In the genomic region with DNA sequence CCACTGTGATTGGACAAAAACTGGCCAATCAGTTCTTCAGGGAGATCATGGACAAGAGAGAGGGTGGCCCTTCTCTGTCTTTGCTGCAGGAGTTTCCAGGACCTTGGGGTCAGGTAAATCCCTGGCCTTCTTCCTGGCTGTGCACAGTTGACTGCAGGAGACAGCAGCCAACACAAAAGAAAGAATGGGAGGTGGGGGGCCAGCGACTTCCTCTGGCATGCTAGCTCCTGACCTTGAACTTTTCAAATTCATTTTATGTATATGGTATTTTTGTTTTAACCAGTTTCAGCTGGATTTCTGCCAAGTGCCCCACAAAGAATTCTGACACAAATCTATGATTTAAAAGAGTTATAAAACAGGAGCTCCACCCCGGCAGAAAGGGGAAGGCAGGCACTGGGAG, we compare ENCODE assay signal across 25 mouse cellular contexts. TPM values are rescaled to one million over a fixed set of nuclear protein-coding genes. Genes with fewer than 3 reads are reported as not detected.
A peak's percentile ranks its signal among the peaks of the same experiment; 100 is the strongest.
DNase-seq lines count a peak whose midpoint lies in the region; ATAC-seq and TF ChIP-seq lines count a peak whose summit lies in the region.
"Had no signal": no experiment of that assay in that cellular context is flagged by ENCODE, and none has a peak within 500 bp of the region (broad histone marks: within the 10 kb centered on the region; RNA-seq: fewer than 3 reads in every experiment).

No protein-coding gene starts in this region.

- no peak overlapping the region for H3K9ac ChIP-seq in kidney, embryonic 16.5 days (replicated peaks; ENCODE audit: low read length)
- H3K9ac ChIP-seq in ES-E14 (ENCODE audit: insufficient read depth, low read depth, low read length, poor library complexity, severe bottlenecking) = no peak overlapping the region; the same call in 1 of the 2 replicates
- no peak overlapping the region for H3K9ac ChIP-seq in midbrain, embryonic 16.5 days (ENCODE audit: low read depth, low read length)
- H3K9ac ChIP-seq: heart, embryonic 12.5 days; liver, embryonic 13.5 days; midbrain, embryonic 13.5 days had no signal

- in situ Hi-C loops in ES-E14 (cut with MboI; ENCODE audit: low sequenced_read_pairs in 2 of 2, unreplicated experiment in 2 of 2) = no loop called here

- peak; percentile 86 to 92 for DNase-seq in adrenal gland, adult (ENCODE audit: inconsistent age in 2 of 2, low spot score in 1 of 2)
- DNase-seq in adrenal gland, postnatal 4 days (ENCODE audit: low spot score in 2 of 2) = no peak
- DNase-seq in kidney, adult 18-20 months = no peak
- no peak for DNase-seq in ES-E14 (ENCODE audit: low read depth, low spot score)
- peak; percentile 82 for DNase-seq in adrenal gland, postnatal 14 days
- DNase-seq in gastrocnemius, postnatal 25 days = no peak
- DNase-seq: cerebellum, adult 18-20 months; cerebellum, postnatal 25 days; gastrocnemius, postnatal 14 days; heart, adult 18-20 months; heart, postnatal 10 days; kidney, adult 8-10 months; liver, embryonic 13.5 days; lung, adult 2 months; right cerebral cortex, postnatal 25 days; spleen, adult 18-20 months had no signal

- WGBS in kidney, embryonic 16.5 days = 14% methylated on average over 2 of the region's 2 CpGs
- whole genome bisulfite sequencing in midbrain, embryonic 16.5 days = 20% methylated on average over 2 of the region's 2 CpGs

- H3K4me3 ChIP-seq in kidney, embryonic 16.5 days (ENCODE audit: low read length) = no peak overlapping the region
- H3K4me3 ChIP-seq in ES-E14 (ENCODE audit: insufficient read depth in 1 of 2, low read depth in 1 of 2, low read length in 2 of 2, poor library complexity in 1 of 2, severe bottlenecking in 1 of 2) = no peak overlapping the region; a peak in 1 of 4 replicates
- H3K4me3 ChIP-seq in midbrain, embryonic 16.5 days (ENCODE audit: low read depth, low read length) = no peak overlapping the region
- H3K4me3 ChIP-seq: heart, embryonic 12.5 days; hindbrain, embryonic 10.5 days; left cerebral cortex, adult 2 months; liver, embryonic 13.5 days; megakaryocyte, embryonic 14.5 days; midbrain, embryonic 13.5 days had no signal

- H3K4me2 ChIP-seq in kidney, embryonic 16.5 days (replicated peaks; ENCODE audit: low read depth, low read length) = no peak overlapping the region
- H3K4me2 ChIP-seq in midbrain, embryonic 16.5 days (ENCODE audit: low read length) = no peak overlapping the region
- H3K4me2 ChIP-seq: heart, embryonic 12.5 days; liver, embryonic 13.5 days; midbrain, embryonic 13.5 days had no signal

- H3K27me3 ChIP-seq in kidney, embryonic 16.5 days (ENCODE audit: insufficient read depth, low read length) = peaks cover 5% of the 10 kb centered on the region; the same call in 1 of the 2 replicates
- peaks cover 4% of the 10 kb centered on the region for H3K27me3 ChIP-seq in midbrain, embryonic 16.5 days (ENCODE audit: control insufficient read depth, insufficient read depth, low read depth, low read length)

- no peaks in the 10 kb centered on the region for H3K9me3 ChIP-seq in kidney, embryonic 16.5 days (ENCODE audit: low read length)
- H3K9me3 ChIP-seq in ES-E14 (ENCODE audit: control insufficient read depth, insufficient read depth, low read depth, low read length) = no peaks in the 10 kb centered on the region
- H3K9me3 ChIP-seq in midbrain, embryonic 16.5 days (replicated peaks; ENCODE audit: control insufficient read depth, low read length, poor library complexity, severe bottlenecking) = no peaks in the 10 kb centered on the region
- H3K9me3 ChIP-seq: heart, embryonic 12.5 days; hindbrain, embryonic 10.5 days; liver, embryonic 13.5 days; megakaryocyte, embryonic 14.5 days; midbrain, embryonic 13.5 days had no signal

- H3K36me3 ChIP-seq in kidney, embryonic 16.5 days (ENCODE audit: insufficient read depth, low read length) = no peaks in the 10 kb centered on the region
- no peaks in the 10 kb centered on the region; the same call in 1 of the 2 replicates for H3K36me3 ChIP-seq in ES-E14 (ENCODE audit: control insufficient read depth, insufficient read depth, low read length, poor library complexity, severe bottlenecking)
- no peaks in the 10 kb centered on the region for H3K36me3 ChIP-seq in midbrain, embryonic 16.5 days (ENCODE audit: control insufficient read depth, insufficient read depth, low read length)
- H3K36me3 ChIP-seq: heart, embryonic 12.5 days; hindbrain, embryonic 10.5 days; liver, embryonic 13.5 days; midbrain, embryonic 13.5 days had no signal

- H3K4me1 ChIP-seq in kidney, embryonic 16.5 days (ENCODE audit: insufficient read depth, low read length) = peaks cover 8% of the 10 kb centered on the region; the same call in 1 of the 2 replicates
- peaks cover 0 to 12% of the 10 kb centered on the region in 2 experiments; a peak in 2 of 4 replicates for H3K4me1 ChIP-seq in ES-E14 (ENCODE audit: control insufficient read depth in 2 of 2, insufficient read depth in 2 of 2, low read length in 2 of 2, poor library complexity in 1 of 2)
- H3K4me1 ChIP-seq in midbrain, embryonic 16.5 days (ENCODE audit: control insufficient read depth, insufficient read depth, low read length) = peaks cover 3% of the 10 kb centered on the region; the same call in 1 of the 2 replicates
- H3K4me1 ChIP-seq: liver, embryonic 13.5 days had no signal

- peak; percentile 74; the same call in 1 of the 2 replicates for ATAC-seq in kidney, embryonic 16.5 days (ENCODE audit: low FRiP score, low TSS enrichment)
- ATAC-seq in midbrain, embryonic 16.5 days = no peak
- ATAC-seq: forebrain, embryonic 14.5 days; midbrain, embryonic 13.5 days had no signal

- H3K27ac ChIP-seq in kidney, embryonic 16.5 days (ENCODE audit: low read length) = no peak overlapping the region
- peak overlapping the region; percentile 91; the same call in 1 of the 2 replicates for H3K27ac ChIP-seq in ES-E14 (ENCODE audit: insufficient read depth, low read depth, low read length, poor library complexity, severe bottlenecking)
- H3K27ac ChIP-seq in midbrain, embryonic 16.5 days (ENCODE audit: low read length) = no peak overlapping the region
- H3K27ac ChIP-seq: hindbrain, embryonic 10.5 days; left cerebral cortex, adult 2 months; liver, embryonic 13.5 days; midbrain, embryonic 13.5 days had no signal

TF ChIP-seq in ES-E14, 5 proteins besides CTCF, POLR2A, EP300 and RAD21:
- TF ChIP-seq ZC3H11A (IDR thresholded peaks at IDR 0.05; ENCODE audit: borderline replicate concordance, low read depth, low read length) = no peak
- TF ChIP-seq HCFC1 (IDR thresholded peaks at IDR 0.05; ENCODE audit: borderline replicate concordance, insufficient read depth, low read length) = no peak
- no peak for TF ChIP-seq MAFK (IDR thresholded peaks at IDR 0.05; ENCODE audit: insufficient read depth, low read depth, low read length)
- no peak for TF ChIP-seq CHD2 (IDR thresholded peaks at IDR 0.05; ENCODE audit: low read depth, low read length)
- TF ChIP-seq ZNF384 (IDR thresholded peaks at IDR 0.05; ENCODE audit: low read depth, low read length) = no peak

RNA-seq across cellular contexts. Expression of a gene that starts 2.9 kb away (rescaled TPM):
- total RNA-seq in adrenal gland, postnatal 4 days (2021) = 1,000 to 10,000 TPM; 2,307 to 2,341 TPM
- 25.0 and 45.7 TPM in 2 replicates for polyA plus RNA-seq in kidney, embryonic 16.5 days (2015; fragmentation: Nextera tagmentation; extraction: Ambion mirVana)
- total RNA-seq in ES-E14 (2012; rRNA removed) = 1.7 and 3.0 TPM in 2 replicates
- total RNA-seq in adrenal gland, postnatal 14 days (2021) = 2,863 and 3,093 TPM in 2 replicates
- under 1 TPM; 0.15 to 0.32 TPM for total RNA-seq in gastrocnemius, postnatal 25 days (2021)
- polyA plus RNA-seq in midbrain, embryonic 16.5 days (2015; fragmentation: Nextera tagmentation; extraction: Ambion mirVana) = 0.76 and 1.6 TPM in 2 replicates
- total RNA-seq: heart, adult 18-20 months; MEL had no signal
- polyA plus RNA-seq: heart, embryonic 12.5 days; hindbrain, embryonic 10.5 days had no signal

Comparison
In these comparisons a context has a peak if more than half of its experiments do, and no peak if none do; other contexts are left out.
1. DNase-seq: peak in adrenal gland, adult (2 of 2) and adrenal gland, postnatal 14 days (single experiment); none in adrenal gland, postnatal 4 days (0 of 2), kidney, adult 18-20 months (single experiment), ES-E14 (single experiment) and gastrocnemius, postnatal 25 days (single experiment).
2. RNA of a gene that starts 2.9 kb away (total RNA-seq): 2,863 to 3,093 TPM in adrenal gland, postnatal 14 days and 2,307 to 2,341 TPM in adrenal gland, postnatal 4 days; 1.7 to 3.0 TPM in ES-E14 and 0.15 to 0.32 TPM in gastrocnemius, postnatal 25 days; every median in the first group is over 100 times any median in the second.